Mouse (Mus musculus): Measurements from ENCODE around the gene 2310033P09Rik.

Gene 2310033P09Rik

GRCm38 (mm10) chr11:59208153-59208831 is at the start of gene 2310033P09Rik:
Gene 2310033P09Rik (plus strand): TSS chr11:59208321.
- no peak for DNase-seq (ENCODE audit: low read depth, low spot score)

GRCm38 (mm10) chr11:59159099-59159498 is 49.0 kb upstream of the 2310033P09Rik start:
- no peak for DNase-seq (ENCODE audit: low read depth, low spot score)

DNA sequence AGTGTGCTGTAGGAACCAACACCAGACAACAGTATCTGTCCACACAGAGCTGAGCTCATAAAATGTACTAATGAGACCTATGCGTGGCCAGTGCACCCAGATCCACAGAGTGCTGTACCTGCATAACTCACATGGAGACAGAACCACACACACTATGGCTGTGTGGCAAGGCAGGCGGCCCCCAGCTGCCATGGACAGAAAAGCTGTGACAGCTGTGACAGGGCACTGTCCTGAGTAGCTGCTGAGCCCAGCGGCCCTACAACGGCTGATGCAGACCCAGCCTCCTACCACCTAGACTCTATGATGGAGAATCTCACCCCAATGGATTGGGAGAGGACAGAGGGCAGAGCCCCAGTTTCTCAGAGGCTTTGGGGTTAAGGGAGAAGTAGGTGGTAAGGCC is 48.6 kb upstream of the 2310033P09Rik start:
- no peak for DNase-seq (ENCODE audit: low read depth, low spot score)

DNA sequence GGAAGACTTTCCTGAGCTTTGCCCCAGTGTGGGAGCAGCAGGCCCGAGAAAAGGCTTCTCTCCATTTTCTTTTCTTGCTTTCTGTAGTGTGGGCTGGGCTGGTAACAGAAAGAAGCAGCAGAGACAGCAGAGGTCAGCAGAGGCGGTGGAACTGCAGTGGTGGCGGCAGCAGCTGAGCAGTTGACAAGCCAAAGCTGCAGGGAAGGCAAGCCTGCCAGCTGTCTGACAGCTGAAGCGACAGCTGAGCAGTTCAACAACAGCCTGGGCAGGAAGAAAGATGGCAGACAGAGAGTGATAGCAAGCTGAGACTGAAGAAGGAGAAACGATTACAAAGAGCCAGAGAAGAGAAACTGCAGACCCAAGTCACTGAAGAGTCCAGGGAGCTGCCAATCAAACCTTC is 46.7 kb upstream of the 2310033P09Rik start:
- no peak for DNase-seq (ENCODE audit: low read depth, low spot score)

DNA sequence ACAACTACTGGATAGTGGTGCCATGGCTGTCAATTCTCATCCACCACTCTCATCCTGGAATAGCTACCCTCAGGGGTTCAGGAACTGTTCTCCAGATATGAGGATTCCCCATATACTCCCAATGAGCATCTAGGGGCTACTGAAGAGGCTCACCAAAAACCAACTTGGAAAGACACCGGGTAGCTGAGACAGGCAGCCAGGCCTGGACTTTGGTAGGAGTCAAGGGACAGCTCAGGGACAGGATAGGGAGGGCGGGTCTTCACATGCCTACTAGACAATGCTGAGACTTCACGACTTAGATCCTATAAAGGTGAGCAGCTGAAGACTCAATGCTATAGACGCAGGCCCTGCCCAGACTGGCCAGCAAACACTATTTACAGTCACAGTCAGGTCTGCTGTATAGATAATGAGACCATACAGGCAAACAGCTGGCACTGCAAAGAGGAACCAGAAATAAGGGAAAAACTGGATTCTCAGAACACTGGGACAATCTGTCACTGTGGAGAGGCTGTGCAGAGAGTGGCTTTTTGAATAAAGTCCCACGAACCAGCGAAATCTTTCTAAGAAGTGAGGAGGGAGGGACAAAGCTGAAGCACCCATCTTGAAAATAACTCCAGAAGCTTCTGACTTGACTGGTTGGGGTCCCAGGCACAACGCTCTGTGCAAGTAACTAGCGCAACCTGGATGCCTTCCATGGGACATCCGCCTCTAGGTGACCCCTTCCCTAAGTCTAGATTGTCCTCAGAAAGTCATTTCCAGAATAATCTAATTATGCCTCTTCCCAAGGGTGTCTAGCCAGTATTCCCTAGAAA is 45.5 kb upstream of the 2310033P09Rik start:
- no peak for DNase-seq (ENCODE audit: low read depth, low spot score)

- peak; percentile 98 for DNase-seq (ENCODE audit: low read depth, low spot score)
Observed at GRCm38 (mm10) chr11:59163255-59164236, 44.6 kb upstream of the 2310033P09Rik start, which contains the start of gene Iba57. Gene Iba57 (minus strand): TSS chr11:59163739.

- DNase-seq (ENCODE audit: low read depth, low spot score) = no peak
Observed at GRCm38 (mm10) chr11:59164384-59164783, 43.7 kb upstream of the 2310033P09Rik start.

DNA sequence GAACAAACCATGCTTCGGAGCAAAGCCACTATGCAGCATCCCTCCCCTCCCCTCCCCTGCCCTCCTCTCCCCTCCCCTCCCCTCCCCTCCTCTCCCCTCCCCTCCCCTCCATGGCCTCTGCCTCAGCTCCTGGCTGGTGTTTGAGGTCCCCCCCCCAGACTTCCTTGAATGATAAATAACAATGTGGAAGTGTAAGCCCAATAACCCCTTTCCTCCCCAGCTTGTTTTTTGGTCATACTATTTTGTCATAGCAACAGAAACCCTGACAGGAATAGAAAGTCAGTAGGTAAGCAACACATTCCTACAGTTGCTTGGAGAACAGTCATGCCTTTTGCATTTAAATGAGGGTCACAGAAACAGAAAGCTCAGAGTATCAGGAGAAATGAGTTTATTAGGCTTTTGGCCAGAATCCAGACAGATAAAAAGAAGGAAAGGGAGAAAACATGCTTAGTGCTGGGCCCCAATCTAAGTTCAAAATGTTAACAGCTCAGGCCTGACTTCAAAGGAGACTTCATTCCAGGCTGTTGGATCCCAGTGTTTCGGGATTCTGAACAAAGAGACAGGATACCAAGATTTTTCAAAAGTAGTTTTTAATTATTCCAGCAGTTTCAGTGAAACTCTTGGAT is 42.4 kb upstream of the 2310033P09Rik start:
- DNase-seq (ENCODE audit: low read depth, low spot score) = peak; percentile 33

DNA sequence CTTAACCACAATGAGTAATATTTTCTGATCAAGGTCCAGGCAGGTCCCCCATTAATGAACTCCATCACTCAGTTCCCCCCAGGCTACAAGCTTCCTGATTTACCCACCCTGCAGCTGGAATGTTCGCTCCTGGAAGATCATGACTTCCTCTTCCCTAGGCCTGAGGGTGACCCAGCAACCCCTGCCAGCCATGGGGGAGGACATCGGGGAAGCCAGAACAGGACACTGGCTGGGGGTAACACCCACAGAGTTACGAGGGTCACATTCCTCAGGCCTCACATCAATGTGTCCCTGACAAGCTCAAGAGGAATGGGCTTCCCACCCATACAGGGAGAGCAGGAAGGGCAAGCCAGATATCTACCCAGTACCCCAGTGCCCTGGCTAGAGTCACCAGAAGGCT is 38.3 kb upstream of the 2310033P09Rik start:
- DNase-seq (ENCODE audit: low read depth, low spot score) = no peak

DNA sequence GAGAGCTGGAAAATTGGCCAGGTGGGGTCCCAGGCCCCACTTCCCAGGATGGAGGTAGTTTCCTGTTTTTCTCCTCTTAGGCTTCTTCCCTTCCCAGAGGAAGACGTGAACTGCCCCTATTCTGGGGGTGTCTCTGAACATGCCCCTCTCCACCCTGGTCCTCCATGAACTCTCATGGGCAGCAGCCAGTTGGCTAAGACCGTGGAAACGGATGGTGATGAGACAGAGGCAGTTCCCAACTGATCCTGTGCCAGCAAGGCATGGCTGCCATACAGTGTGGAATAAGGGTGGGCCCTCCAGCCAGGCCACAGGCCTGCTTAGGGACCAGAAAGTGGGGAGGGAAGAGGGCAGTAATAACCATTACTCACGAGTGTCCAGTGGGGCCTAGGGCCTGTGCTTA is 37.6 kb upstream of the 2310033P09Rik start:
- no peak for DNase-seq (ENCODE audit: low read depth, low spot score)

DNA sequence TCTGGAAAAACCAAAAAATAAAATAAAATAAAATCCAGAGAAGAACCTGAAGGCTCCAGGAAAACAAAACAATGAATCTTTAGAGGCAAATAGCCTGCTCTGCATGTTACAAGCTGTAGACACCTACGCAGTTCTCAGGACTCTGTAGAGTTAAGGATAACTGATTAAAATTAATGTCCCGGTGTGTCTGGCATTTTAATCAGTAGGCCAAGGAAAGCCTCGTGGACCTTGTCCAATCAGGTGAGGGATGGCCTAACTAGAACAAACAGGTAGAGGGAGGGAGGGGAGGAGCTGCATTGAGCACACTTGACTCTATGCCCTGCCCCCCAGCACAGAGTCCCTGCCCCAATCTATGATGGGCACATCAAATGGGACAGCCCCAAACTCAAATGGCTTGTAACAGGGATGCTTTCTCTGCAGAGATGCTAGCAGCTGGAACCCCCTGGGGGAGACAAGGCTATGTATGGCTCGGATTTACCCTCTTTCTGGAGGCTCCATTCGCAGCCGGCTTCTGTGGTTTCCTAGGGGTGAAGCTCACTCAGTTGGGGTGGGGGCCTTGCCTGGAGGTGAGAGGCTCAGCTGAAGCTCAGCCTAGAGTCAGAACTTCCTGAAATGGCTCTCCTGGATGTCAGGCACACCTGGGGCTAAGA is 33.8 kb upstream of the 2310033P09Rik start:
- no peak for DNase-seq (ENCODE audit: low read depth, low spot score)

- DNase-seq (ENCODE audit: low read depth, low spot score) = no peak
Observed at GRCm38 (mm10) chr11:59176475-59176874, 31.6 kb upstream of the 2310033P09Rik start.

- no peak for DNase-seq (ENCODE audit: low read depth, low spot score)
Observed at GRCm38 (mm10) chr11:59176921-59177320, 31.2 kb upstream of the 2310033P09Rik start.

GRCm38 (mm10) chr11:59182864-59183331 is 25.2 kb upstream of the 2310033P09Rik start, which contains the start of gene Gjc2:
Gene Gjc2 (minus strand): TSS chr11:59183213.
- peak; percentile 50 for DNase-seq (ENCODE audit: low read depth, low spot score)

DNA sequence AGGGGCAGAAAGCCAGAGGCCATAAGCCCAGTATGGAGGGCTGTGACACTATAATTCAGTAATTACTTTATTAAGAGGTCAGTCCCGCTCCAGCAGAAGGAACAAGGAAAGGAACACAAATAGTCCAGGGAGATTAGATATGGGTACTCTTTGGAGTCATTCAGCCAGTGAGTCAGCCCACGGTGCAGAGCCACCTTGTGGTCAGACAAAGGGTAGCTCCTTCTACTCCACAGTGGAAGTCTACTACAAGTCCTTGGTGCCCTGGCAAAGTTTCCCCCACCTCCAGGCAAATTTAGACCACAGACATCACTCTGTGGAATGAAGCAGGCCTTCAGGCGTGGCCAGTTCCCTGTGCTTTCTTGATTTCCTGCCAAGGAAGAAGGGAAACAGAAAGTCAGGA is 24.3 kb upstream of the 2310033P09Rik start:
- peak; percentile 89 for DNase-seq (ENCODE audit: low read depth, low spot score)

- no peak for DNase-seq (ENCODE audit: low read depth, low spot score)
Observed at GRCm38 (mm10) chr11:59185490-59185889, 22.6 kb upstream of the 2310033P09Rik start.

GRCm38 (mm10) chr11:59187706-59188105 is 20.4 kb upstream of the 2310033P09Rik start:
- no peak for DNase-seq (ENCODE audit: low read depth, low spot score)

DNA sequence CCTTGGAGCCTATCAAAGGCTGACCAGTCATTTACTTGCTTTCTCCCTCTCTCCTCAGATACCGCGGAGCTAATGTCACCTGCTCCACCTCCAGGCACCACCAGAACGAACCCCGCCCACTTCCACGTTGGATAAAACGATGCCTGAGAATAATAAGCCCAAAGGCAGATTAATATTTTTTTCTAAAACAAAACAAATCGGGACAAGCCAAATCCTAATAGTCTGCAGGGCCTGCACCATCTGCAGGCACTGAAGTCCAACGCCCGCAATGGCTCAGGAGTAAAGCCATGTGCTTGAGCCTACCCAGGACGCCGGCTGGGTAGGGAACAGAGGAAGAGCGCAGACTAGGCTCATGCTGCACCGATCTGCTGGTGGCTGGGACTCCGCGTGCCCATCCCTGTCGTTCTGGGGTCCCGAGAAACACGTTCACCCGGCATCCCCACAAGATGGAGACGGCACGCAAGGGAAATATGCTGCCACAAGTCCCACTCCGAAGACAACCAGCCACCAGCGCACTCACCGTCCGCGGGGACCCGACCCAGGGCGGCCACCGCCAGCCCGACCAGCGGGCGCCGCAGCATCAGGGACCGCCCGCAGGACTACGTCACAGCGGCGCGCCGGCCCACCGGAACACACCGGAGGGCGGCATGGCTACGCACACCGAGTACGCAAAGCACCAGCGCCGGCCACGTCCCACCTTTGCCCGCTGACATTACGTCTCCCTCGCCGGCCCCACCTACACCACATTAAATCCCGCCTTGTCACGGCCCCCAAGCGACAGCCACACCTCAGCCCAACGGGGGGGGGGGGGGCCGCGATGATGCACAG is 16.7 kb upstream of the 2310033P09Rik start:
- peak; percentile 84 for DNase-seq (ENCODE audit: low read depth, low spot score)

GRCm38 (mm10) chr11:59192059-59192386 is 16.1 kb upstream of the 2310033P09Rik start, which contains the start of gene Guk1:
Gene Guk1 (minus strand): TSS chr11:59192212.
- DNase-seq (ENCODE audit: low read depth, low spot score) = no peak

- DNase-seq (ENCODE audit: low read depth, low spot score) = no peak
Observed at GRCm38 (mm10) chr11:59196230-59196629, 11.9 kb upstream of the 2310033P09Rik start.
